Mouse (Mus musculus) midbrain, postnatal 0 days (tissue): Measurements from ENCODE around the gene Psmd12. TPM values are rescaled to one million over a fixed set of nuclear protein-coding genes. Genes with fewer than 3 reads are reported as not detected.
A peak's percentile ranks its signal among the peaks of the same experiment; 100 is the strongest.

Experiments
- ATAC-seq: fragments of 200-750 bp; cut with Nextera tagmentation; 2 replicates; pipeline ENCODE4 v1.8.0; 2017; ENCODE audit warnings: moderate number of reproducible peaks, mild to moderate bottlenecking, moderate TSS enrichment, moderate library complexity; ENCODE audit not compliant: low FRiP score
- DNase-seq: peaks from one replicate; pipeline ENCODE4 v3.0.0-alpha.2; 2015; ENCODE audit warnings: low spot score
- H3K27ac ChIP-seq: fragments of 300-500 bp; sonication (generic); 2 replicates; pipeline ENCODE4 v1.5.1; 2014; ENCODE audit warnings: low read depth, mild to moderate bottlenecking, low read length, mixed read lengths
- H3K27me3 ChIP-seq: fragments of 300-500 bp; sonication (generic); 2 replicates; pipeline ENCODE4 v1.6.1; 2014; ENCODE audit warnings: low read length, control low read depth, mixed read lengths; ENCODE audit not compliant: insufficient read depth
- H3K36me3 ChIP-seq: fragments of 300-500 bp; sonication (generic); 2 replicates; pipeline ENCODE4 v1.6.1; 2014; ENCODE audit warnings: low read length, control low read depth, mixed read lengths; ENCODE audit not compliant: insufficient read depth
- H3K4me1 ChIP-seq: fragments of 300-500 bp; sonication (generic); 2 replicates; pipeline ENCODE4 v1.6.1; 2014; ENCODE audit warnings: mild to moderate bottlenecking, control low read depth, antibody characterized with exemption, low read length, mixed read lengths; ENCODE audit not compliant: insufficient read depth
- H3K4me2 ChIP-seq: fragments of 300-500 bp; sonication (generic); 2 replicates; pipeline ENCODE4 v1.6.1; 2014; ENCODE audit warnings: low read depth, mild to moderate bottlenecking, low read length, mixed read lengths; ENCODE audit not compliant: poor library complexity, severe bottlenecking
- H3K4me3 ChIP-seq: fragments of 300-500 bp; sonication (generic); 2 replicates; pipeline ENCODE4 v1.5.1; 2014; ENCODE audit warnings: low read depth, mild to moderate bottlenecking, low read length, moderate library complexity
- H3K9ac ChIP-seq: fragments of 300-500 bp; sonication (generic); replicated peaks from 2 replicates; pipeline ENCODE4 v1.6.1; 2014; ENCODE audit warnings: mild to moderate bottlenecking, low read length, moderate library complexity, mixed read lengths; ENCODE audit not compliant: poor library complexity, severe bottlenecking
- H3K9me3 ChIP-seq: fragments of 300-500 bp; sonication (generic); 2 replicates; pipeline ENCODE4 v1.6.1; 2016; ENCODE audit warnings: low read length, control low read depth
- CTCF ChIP-seq: IDR thresholded peaks from 2 replicates; pipeline ENCODE4 v1.5.1; 2016; ENCODE audit warnings: antibody characterized with exemption, mild to moderate bottlenecking
- WGBS: fragments of 180-500 bp; shearing (Covaris S2); extraction: QIAGEN DNeasy Blood & Tissue Kit; methylation state at CpG from one replicate; pipeline ENCODE4 v1.1.7; 2014; 5-methylcytosine and 5-hydroxymethylcytosine counted together
- polyA plus RNA-seq: library from polyadenylated mRNA; unstranded; fragments of >200 nt; fragmentation: Nextera tagmentation; extraction: Ambion mirVana; gene quantifications from 2 replicates; pipeline ENCODE4 v1.2.1, GENCODE M21; 2015
- total RNA-seq: library from RNA; depleted of rRNA; stranded (reverse); fragments of >200 nt; gene quantifications from 2 replicates; pipeline ENCODE4 v1.2.3, GENCODE M21; 2014

Psmd12 gene
- total and polyA plus RNA-seq, 2 experiments from 2014 or later: 39.6 to 156 TPM

GRCm38 (mm10) chr11:107441050-107441449 is 38.2 kb upstream of the Psmd12 start:
- Histone ChIP-seq H3K27me3 (no peaks in the 10 kb centered on the region), H3K4me1 (no peaks in the 10 kb centered on the region), H3K9ac (no peak overlapping the region), H3K9me3 (no peaks in the 10 kb centered on the region), H3K36me3 (no peaks in the 10 kb centered on the region), H3K27ac (no peak overlapping the region), H3K4me2 (no peak overlapping the region), H3K4me3 (no peak overlapping the region)
- WGBS: 55% methylated on average over 3 of the region's 3 CpGs
- ATAC-seq: no peak
- DNase-seq: no peak
- TF ChIP-seq CTCF: no peak

DNA sequence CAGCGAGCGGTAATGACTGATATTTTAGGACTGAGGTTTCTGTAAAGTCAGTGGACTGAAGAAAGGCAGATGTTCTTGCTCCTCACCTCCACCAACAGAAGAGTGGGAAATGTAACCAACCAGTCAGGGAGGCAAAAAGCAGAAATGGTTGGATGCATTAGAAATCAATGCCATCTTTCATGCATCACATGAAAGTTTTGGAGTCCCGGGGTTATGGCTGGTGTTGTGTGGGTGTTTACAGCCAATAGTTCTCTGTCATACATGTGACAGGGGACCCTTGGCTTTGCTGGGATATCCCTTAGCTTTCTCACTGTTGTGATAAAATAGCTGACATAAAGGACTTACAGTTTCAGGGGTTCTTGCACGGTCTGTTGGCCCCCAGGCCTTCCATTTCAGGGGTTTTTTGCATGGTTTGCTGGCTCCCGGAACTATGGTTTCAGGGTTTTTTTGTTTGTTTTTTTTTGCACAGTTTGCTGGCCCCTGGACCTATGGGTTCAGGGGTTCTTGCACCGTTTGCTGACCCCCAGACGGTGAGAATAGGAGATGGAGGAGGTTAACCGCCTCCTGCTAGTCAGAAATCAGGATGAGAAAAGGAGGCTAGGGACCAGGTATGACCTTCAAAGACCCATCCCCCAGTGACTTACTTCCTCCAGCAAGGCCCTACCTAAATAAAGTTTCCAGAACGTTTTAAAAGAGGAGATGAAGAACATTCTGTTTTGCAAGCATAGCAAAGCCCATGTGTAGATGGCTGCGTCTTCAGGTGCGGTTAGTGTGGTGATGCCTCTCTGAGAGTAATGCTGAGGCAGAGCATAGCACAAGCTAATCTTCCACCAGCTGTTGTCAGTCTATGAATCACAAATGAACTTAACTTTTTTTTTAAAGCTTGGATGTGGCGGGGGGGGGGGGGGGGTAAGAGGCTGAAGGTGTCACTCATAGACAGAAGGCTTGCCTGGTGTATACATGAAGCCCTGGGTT is 35.9 kb upstream of the Psmd12 start:
- ATAC-seq: no peak

DNA sequence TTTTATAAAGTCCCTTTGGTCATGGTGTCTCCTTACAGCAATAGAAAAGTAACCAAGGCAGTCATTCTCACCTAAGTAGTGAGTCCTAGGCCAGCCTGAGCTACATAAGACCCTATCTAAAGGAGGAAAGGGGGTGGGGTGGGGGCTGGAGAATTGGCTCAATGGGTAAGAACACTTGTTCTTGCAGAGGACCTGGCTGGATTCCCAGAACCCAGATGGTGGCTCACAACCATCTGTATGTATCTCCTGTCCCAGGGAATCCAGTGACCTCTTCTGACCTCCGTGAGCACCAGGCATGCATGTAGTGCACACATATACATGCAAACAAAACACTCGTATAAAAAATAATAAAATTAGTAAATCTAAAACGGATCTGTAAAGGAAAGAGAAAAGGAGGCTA is 33.6 kb upstream of the Psmd12 start:
- Histone ChIP-seq H3K4me2 (no peak overlapping the region), H3K27ac (no peak overlapping the region), H3K9ac (no peak overlapping the region), H3K9me3 (no peaks in the 10 kb centered on the region), H3K36me3 (no peaks in the 10 kb centered on the region), H3K4me1 (no peaks in the 10 kb centered on the region), H3K4me3 (no peak overlapping the region), H3K27me3 (no peaks in the 10 kb centered on the region)
- WGBS: 92% methylated on average over 3 of the region's 3 CpGs
- DNase-seq (peak; percentile 74), ATAC-seq (no peak)
- TF ChIP-seq CTCF: no peak

More for the DNA sequence above, 35.9 kb upstream of the Psmd12 start:
- no peaks in the 10 kb centered on the region for H3K36me3 ChIP-seq
- H3K27me3 ChIP-seq: no peaks in the 10 kb centered on the region
- WGBS: 84% methylated on average over 12 of the region's 12 CpGs
- no peak overlapping the region for H3K4me3 ChIP-seq
- no peak overlapping the region for H3K9ac ChIP-seq
- no peak overlapping the region for H3K4me2 ChIP-seq
- H3K4me1 ChIP-seq: no peaks in the 10 kb centered on the region
- no peak for TF ChIP-seq CTCF
- no peak for DNase-seq
- H3K27ac ChIP-seq: no peak overlapping the region
- H3K9me3 ChIP-seq: no peaks in the 10 kb centered on the region

DNA sequence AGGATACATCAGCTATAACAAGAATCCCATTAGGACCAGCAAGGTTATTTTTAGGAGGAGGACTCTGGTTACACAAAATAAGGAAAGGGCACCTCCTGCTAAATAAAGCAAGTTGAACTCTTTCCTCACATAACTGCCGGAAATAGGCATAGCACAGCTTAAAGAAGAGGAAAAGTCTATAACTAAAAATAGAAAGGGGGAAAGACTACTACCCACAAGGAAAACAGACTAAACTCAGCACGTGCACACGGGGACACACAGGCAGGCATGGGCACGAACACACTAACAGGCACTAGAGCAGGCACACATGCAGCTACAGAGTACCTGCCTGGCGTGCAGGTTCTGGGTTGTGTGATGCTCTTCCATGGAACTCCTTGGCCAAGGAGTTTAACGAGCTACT is 32.6 kb upstream of the Psmd12 start:
- Histone ChIP-seq H3K4me2 (no peak overlapping the region), H3K9ac (no peak overlapping the region), H3K36me3 (no peaks in the 10 kb centered on the region), H3K27ac (no peak overlapping the region), H3K27me3 (no peaks in the 10 kb centered on the region), H3K4me1 (no peaks in the 10 kb centered on the region), H3K4me3 (no peak overlapping the region), H3K9me3 (no peaks in the 10 kb centered on the region)
- 75% methylated on average over 6 of the region's 6 CpGs for WGBS
- ATAC-seq (no peak), DNase-seq (no peak)
- no peak for TF ChIP-seq CTCF

DNA sequence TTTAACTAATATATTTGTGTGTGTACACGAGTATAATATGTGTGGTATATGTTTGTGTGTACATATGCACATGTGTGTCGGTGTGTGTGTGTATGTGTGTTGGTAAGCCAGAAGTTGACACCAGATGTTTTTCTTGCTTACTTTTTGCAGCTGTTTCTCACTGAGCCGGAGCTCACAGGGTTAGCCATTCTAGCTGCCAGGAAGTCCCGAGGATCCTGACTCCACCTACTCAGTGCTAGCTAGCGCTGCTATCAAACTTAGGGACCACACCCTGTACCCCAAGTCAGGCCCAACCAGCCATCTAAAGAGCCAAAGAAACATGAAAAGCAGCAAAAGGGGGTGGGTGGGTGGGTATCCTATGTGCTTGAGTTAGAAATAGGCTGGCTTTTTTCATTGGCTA is 31.9 kb upstream of the Psmd12 start:
- Histone ChIP-seq H3K36me3 (no peaks in the 10 kb centered on the region), H3K27me3 (no peaks in the 10 kb centered on the region), H3K4me3 (no peak overlapping the region), H3K27ac (no peak overlapping the region), H3K9ac (no peak overlapping the region), H3K4me2 (no peak overlapping the region), H3K4me1 (no peaks in the 10 kb centered on the region), H3K9me3 (no peaks in the 10 kb centered on the region)
- WGBS: 82% methylated on average over 5 of the region's 5 CpGs
- ATAC-seq: no peak
- no peak for TF ChIP-seq CTCF
- DNase-seq: no peak

DNA sequence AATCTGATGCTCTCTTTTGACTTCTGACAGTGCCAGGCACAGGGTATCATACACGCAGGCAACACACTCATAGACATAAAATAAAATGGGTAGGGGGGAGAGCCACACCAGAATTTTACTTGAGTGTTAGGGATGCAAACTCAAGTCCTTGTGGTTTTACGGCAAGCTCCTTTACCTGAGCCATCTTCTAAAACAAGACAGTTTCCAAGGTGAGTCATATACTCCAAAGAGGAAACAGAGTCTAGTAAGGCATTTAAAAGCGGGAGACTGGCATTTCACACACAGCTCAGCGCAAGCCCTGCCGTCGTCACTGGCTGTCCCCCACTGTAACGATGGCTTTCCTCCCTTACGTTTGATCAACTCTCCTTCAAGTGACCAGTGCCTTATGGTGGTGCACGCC is 31.4 kb upstream of the Psmd12 start:
- ATAC-seq: no peak
- Histone ChIP-seq H3K27me3 (no peaks in the 10 kb centered on the region), H3K27ac (no peak overlapping the region), H3K4me2 (no peak overlapping the region), H3K9me3 (no peaks in the 10 kb centered on the region), H3K9ac (no peak overlapping the region), H3K4me1 (no peaks in the 10 kb centered on the region), H3K36me3 (no peaks in the 10 kb centered on the region), H3K4me3 (no peak overlapping the region)
- 90% methylated on average over 9 of the region's 9 CpGs for WGBS
- no peak for DNase-seq
- TF ChIP-seq CTCF: no peak
